Mouse (Mus musculus) adrenal gland, postnatal 36 days (tissue): Measurements from ENCODE around the gene Zfp865. TPM values are rescaled to one million over a fixed set of nuclear protein-coding genes. Genes with fewer than 3 reads are reported as not detected.
"Not testable (repeated sequence)": the region's sequence is repeated elsewhere in the genome, so short reads cannot be mapped to it uniquely, and the experiment has no call there.

Source experiments
- DNase-seq, 2 experiments: peaks; one replicate each; pipeline ENCODE4 v3.0.0; 2021; ENCODE audit warnings: mixed read lengths in 1 of 2
- long read RNA-seq, 2 experiments: library from polyadenylated mRNA; stranded (forward); transcript quantifications; one replicate each; pipeline ENCODE4 v2.0.0; 2021; ENCODE audit warnings: borderline sequencing depth in 2 of 2
- total RNA-seq, 2 experiments: library from RNA; stranded (reverse); gene quantifications; 2 replicates each; pipeline ENCODE4 v1.2.3; 2021

Zfp865 gene
- total RNA-seq: 10 to 100 TPM; 22.1 to 24.1 TPM
- long read RNA-seq, experiment 1, full-length matches to known transcripts: 5 of 7 reads
- long read RNA-seq, experiment 1, partial matches to known transcripts: 2 of 7 reads
- long read RNA-seq, experiment 1, other reads (novel, unspliced or antisense): 0 of 7 reads
- long read RNA-seq, experiment 2, partial matches to known transcripts: 0 of 3 reads
- long read RNA-seq, experiment 2, other reads (novel, unspliced or antisense): 0 of 3 reads

DNA sequence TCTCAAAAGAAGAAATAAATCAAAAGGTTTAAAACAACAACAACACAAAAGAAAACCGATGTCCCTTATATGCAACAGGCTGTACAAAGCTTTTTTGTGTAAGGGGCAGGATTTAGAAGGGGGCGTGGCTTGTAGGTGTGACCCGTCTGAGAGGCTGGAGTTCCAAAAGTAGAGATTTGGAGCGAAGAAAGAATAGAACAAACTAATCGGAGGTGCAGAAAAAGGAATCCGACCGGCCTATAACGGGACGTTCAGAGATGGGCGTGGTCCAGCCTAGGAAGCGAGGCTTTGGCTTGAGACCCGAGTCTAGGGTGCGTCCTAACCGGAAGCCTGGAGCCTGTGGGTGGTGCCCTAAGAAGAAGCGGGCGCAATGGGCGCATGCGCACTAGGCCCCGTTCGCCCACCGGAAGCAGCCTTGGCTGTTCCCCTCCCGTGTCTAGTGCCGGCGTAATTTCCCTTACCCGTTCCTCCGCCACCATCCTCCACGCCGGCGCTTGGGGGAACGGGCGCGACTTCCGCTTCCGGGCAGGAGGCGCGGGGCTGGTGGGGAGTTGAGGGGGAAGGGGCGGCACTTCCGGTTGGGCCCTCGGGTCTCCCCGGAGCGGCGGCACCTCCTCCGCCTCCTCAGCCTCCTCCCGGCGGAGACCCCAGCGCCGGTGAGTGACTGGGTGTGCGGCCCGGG, at the start of gene Zfp865, which contains the start of gene Ccdc106:
Gene Zfp865 (plus strand): TSS at position 377 of the 682 bp plus-strand sequence.
Gene Ccdc106 (plus strand): TSS at position 554 of the 682 bp plus-strand sequence.
- peak; percentile 99 to 100 for DNase-seq

DNA sequence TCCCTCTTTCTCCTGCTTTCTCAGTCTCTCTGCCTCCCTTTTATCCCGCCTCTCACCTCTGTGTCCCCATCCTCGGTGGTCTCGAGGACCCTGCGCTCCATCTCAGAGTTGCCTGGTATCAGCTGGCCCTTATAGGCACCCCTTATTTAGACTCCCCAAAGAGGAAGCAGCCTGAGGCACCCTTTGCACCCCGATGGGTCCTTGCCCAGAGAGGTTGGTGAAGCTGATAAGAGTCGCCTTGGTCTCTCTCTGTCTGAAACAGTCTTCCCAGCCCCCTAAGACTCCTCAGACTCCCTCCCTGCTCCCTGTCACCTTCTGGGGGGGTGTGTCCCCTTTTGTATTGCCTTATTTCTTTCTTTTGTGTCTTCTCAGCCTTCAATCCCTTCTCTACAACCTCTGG, 49.1 kb upstream of the Zfp865 start, which contains the start of gene Sbk3:
Gene Sbk3 (minus strand): TSS at position 101 of the 400 bp plus-strand sequence.
- no peak for DNase-seq

- no peak for DNase-seq
Measured at GRCm38 (mm10) chr7:4971710-4972109, 48.5 kb upstream of the Zfp865 start.

GRCm38 (mm10) chr7:4972321-4973047, 47.7 kb upstream of the Zfp865 start:
- peak; percentile 83 to 87 for DNase-seq

GRCm38 (mm10) chr7:4975455-4975854, 44.7 kb upstream of the Zfp865 start:
- DNase-seq: no peak

DNA sequence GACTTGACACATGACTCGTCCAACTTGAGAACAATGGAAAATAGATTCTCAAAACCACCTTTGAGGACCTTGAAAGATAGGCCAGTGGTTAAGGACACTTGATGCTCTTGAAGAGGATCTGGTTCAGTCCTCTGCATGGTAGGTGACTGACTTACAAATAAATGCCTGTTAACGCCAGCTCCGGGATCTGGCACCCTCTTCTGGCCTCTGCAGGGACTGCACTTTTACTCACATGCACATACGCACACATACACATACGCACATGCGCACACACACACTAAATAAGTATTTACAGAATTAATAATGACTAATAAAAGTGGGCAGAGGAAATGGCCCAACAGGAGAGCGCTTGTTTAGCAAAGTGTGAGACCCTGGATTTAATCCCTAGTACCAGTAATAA, 43.3 kb upstream of the Zfp865 start:
- no peak for DNase-seq

GRCm38 (mm10) chr7:4988250-4988649, 31.9 kb upstream of the Zfp865 start:
- DNase-seq: no peak

GRCm38 (mm10) chr7:4993347-4993998, 26.7 kb upstream of the Zfp865 start:
- DNase-seq: no peak

GRCm38 (mm10) chr7:4993999-4994788, 26.0 kb upstream of the Zfp865 start:
- DNase-seq: no peak

GRCm38 (mm10) chr7:4995268-4996002, 24.7 kb upstream of the Zfp865 start:
- DNase-seq: no peak

DNA sequence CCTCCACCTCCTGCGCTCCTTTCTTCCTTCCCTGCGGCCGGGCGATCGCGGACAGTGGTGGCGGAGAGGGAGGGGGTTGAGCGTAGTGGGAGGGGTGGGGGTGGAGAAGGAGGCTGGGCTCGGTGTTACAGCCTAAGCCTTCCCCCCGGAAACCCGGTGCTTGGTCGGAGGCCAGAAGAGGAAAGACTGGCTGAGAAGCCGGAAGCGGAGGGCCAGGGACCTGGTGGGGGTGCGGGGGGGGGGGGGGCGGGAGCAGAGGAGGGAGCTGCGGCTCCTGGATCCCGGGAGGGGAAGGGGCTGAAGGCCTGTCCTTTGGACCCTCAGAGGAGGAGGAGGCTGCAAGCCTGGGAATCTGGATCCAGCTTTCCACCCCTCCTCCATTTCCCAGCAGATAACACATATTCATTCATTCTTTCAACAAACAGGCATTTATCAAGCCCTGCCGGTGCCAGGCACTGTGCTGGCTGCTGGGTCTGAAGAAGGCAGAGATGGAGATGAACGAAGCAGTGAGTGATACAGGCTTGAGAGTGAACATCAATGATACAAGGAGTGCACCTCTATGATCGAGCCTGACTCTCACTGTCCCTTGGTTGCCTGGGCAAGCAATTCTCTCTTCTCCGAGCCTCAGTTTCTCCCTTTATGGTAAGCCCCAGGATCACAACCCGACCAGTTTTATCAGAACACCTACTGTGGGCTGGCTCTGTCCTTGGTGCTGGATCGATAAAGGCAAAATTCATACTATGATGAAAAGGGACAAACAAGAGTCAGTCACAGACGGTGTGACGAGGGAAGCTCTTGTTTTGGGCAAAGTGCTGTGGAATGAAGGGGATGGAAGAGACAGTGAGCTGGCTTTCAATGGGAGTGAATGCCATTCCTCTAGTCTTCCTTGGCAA, 23.9 kb upstream of the Zfp865 start, which contains the start of gene Zfp579:
Gene Zfp579 (minus strand): TSS at position 156 of the 893 bp plus-strand sequence.
- peak; percentile 95 for DNase-seq

DNA sequence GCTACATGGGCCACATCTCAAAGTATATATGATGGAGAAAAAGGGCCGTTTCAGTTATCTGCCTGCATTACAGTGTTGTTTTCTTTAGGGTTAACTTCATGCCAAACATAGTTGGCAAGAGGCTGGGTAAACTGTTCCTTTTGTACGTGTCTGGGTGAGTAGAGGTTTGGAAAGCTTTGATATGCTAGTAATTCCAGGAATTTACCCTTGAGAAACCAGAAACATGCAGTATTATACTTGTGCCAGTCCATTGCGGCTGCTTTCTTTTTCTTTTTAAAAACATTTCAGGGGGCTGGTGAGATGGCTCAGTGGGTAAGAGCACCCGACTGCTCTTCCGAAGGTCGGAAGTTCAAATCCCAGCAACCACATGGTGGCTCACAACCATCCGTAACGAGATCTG, 23.2 kb upstream of the Zfp865 start:
- DNase-seq: no peak

- peak in 1 of 2 experiments; percentile 35 for DNase-seq
Measured at GRCm38 (mm10) chr7:4999876-5000275, 20.3 kb upstream of the Zfp865 start.

GRCm38 (mm10) chr7:5002876-5003275, 17.3 kb upstream of the Zfp865 start:
- DNase-seq: not testable (repeated sequence)

DNA sequence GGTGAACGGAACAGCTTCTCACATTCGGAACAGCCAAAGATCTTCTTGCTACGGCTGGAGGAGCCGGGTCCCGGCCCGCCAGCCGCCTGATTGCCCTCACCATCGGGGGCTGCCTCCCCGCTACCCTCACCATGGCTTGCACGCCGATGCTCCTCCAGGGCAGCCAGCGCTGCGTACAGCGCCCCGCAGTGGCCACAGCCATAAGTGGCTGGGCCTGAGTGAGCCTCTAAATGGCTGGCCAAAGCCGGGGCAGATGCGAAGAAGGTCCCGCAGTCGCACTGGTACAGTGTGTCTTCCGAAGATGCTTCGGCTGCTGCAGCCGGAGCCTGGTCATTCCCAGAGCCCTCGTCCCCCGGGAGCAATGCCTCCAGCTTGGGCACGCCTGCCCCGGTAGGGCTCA, 11.9 kb upstream of the Zfp865 start:
- DNase-seq: no peak

DNA sequence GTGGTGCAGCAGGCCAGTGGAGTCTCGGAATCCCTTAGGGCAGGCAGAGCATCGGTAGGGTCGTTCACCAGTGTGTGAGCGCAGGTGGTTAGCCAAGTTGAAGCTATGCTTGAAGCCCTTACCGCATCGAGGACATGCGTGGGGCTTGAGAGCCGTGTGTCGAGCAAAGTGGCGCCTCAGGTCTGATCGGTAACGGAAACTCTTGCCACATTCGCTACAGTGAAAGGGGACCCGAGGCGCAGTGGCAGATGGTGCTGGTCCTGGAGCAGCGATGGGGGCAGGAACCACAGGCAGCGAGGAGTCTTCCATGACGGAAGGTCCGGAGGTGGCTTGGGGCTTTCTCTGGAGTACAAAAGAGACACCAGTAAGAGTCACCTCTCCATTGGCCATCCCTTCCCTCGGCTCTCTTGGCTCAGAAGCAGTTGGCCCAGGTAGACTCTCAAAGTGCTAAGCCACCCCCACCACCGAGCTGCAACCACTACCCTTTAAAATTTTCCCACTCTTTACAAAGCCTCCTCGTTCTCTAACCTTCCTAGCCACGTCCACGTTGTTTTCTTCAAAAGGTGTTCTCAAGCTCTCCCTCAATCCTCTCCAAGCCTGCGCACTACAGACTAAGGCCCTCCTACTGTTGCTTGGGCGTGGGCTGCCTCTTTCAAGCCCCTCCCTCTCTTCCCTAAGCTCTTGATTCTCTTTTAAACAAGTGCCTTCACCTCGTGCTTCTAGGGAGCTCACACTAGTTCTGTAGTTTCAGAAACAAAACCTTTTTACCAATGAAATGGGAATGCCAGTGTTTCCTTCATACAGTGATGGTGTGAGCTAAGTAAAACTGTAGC, 7.3 kb upstream of the Zfp865 start:
- no peak for DNase-seq

GRCm38 (mm10) chr7:5014251-5015117, 5.7 kb upstream of the Zfp865 start, which contains the start of the genes Zfp524 and Fiz1:
Gene Zfp524, plus strand, starts transcription at chr7:5014415.
Gene Fiz1, minus strand, starts transcription at chr7:5014697.
- DNase-seq: peak; percentile 96 to 97
